Mouse (Mus musculus): ENCODE data around the gene Il17ra. TPM values are rescaled to one million over a fixed set of nuclear protein-coding genes. Genes with fewer than 3 reads are reported as not detected.

Gene Il17ra
- polyA plus RNA-seq, 1 experiment from 2014 or later: 4.2 TPM

DNA sequence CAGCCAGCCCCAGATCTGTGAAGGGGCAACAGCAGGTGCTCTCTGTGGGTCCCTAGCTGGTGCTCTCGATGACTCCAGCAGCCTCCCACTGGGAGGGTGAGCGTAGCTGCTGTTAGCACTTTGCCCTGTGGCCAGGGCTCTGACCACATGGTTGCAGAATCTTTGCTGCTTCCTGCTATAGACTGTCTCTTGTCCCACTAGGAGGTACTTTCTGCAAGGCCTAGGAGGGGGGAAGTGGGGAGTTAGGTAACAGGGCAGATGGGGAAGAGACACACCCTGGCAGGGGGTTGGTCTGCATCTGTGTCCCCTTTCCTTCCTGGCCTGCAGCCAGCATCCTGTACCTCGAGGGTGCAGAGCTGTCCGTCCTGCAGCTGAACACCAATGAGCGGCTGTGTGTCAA lies 10.4 kb downstream of the Il17ra start:
- no peak overlapping the region for H3K4me2 ChIP-seq
- ATAC-seq (replicated peaks): no peak
- no peaks in the 10 kb centered on the region for H3K36me3 ChIP-seq (replicated peaks)
- H3K9ac ChIP-seq: no peak overlapping the region
- H3K27me3 ChIP-seq (replicated peaks): no peaks in the 10 kb centered on the region
- H3K27ac ChIP-seq: peak overlapping the region; percentile 31; the same call in 1 of the 2 replicates
- WGBS: 27% methylated on average over 5 of the region's 5 CpGs
- no peak overlapping the region for H3K4me3 ChIP-seq
- no peaks in the 10 kb centered on the region for H3K9me3 ChIP-seq
- H3K4me1 ChIP-seq: peaks cover 23% of the 10 kb centered on the region

DNA sequence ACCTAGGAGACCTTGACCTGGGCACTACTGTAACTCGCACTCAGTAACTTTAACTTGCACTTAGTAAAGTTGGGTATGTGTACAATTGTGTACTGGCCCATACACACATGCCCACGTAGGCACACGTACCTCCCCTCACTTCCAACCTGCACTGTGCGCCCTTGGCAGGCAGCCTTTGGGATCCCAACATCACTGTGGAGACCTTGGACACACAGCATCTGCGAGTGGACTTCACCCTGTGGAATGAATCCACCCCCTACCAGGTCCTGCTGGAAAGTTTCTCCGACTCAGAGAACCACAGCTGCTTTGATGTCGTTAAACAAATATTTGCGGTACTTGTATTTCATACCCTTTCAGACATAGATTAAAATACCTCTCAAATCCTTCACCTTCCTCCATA lies 12.2 kb downstream of the Il17ra start:
- ATAC-seq (replicated peaks): no peak
- no peaks in the 10 kb centered on the region for H3K27me3 ChIP-seq (replicated peaks)
- peaks cover 23% of the 10 kb centered on the region for H3K4me1 ChIP-seq
- no peak overlapping the region for H3K4me2 ChIP-seq
- 83% methylated on average over 8 of the region's 8 CpGs for WGBS
- H3K4me3 ChIP-seq: no peak overlapping the region
- H3K9me3 ChIP-seq: no peaks in the 10 kb centered on the region
- H3K9ac ChIP-seq: no peak overlapping the region
- no peak overlapping the region for H3K27ac ChIP-seq
- H3K36me3 ChIP-seq (replicated peaks): no peaks in the 10 kb centered on the region

DNA sequence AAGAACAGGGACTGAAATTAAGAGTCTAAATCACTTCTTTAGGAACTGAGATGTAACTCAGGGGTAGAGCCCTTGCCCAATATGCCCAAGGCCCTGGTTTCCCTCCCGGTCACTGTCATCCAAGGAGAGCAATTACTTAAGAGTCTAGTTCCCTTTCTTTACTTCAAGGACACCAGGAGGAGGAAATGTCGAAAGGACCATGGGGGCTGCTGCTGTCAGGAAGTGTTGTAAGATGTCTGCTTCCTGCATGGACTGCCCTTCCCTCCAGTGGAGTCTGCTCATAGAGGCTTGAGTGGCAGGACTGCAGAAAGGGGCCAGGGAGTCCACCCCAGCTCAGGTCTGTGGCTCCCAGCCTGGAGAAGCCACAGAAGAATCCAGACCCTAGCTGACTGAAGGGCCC lies 16.3 kb downstream of the Il17ra start:
- H3K36me3 ChIP-seq (replicated peaks): no peaks in the 10 kb centered on the region
- ATAC-seq (replicated peaks): no peak
- no peak overlapping the region for H3K4me2 ChIP-seq
- 91% methylated on average over 2 of the region's 2 CpGs for WGBS
- H3K4me3 ChIP-seq: no peak overlapping the region
- no peaks in the 10 kb centered on the region for H3K4me1 ChIP-seq
- no peak overlapping the region for H3K27ac ChIP-seq
- no peaks in the 10 kb centered on the region for H3K9me3 ChIP-seq
- no peak overlapping the region for H3K9ac ChIP-seq
- no peaks in the 10 kb centered on the region for H3K27me3 ChIP-seq (replicated peaks)

DNA sequence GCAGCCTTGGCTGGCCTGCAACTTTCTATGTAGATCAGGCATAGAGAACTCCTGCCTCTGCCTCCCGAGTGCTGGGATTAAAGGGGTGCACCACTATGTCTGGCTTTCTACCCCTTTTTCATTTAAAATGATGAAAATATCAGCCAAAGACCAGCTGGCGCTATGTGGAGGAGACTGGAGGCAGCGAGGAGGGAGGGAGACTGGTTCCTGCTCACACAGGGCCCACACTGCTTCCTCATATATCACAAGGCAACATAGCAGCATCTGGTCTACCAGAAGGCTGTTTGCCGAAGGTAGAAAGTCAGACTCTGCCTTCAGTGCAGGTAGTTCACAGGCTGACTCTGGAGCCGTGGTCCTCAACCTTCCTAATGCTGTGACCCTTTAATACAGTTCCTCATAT lies 17.3 kb downstream of the Il17ra start:
- no peak for ATAC-seq (replicated peaks)
- H3K9ac ChIP-seq: no peak overlapping the region
- H3K4me2 ChIP-seq: no peak overlapping the region
- no peak overlapping the region for H3K4me3 ChIP-seq
- no peaks in the 10 kb centered on the region for H3K9me3 ChIP-seq
- no peaks in the 10 kb centered on the region for H3K27me3 ChIP-seq (replicated peaks)
- 92% methylated on average over 5 of the region's 5 CpGs for WGBS
- H3K36me3 ChIP-seq (replicated peaks): no peaks in the 10 kb centered on the region
- H3K4me1 ChIP-seq: no peaks in the 10 kb centered on the region
- no peak overlapping the region for H3K27ac ChIP-seq

DNA sequence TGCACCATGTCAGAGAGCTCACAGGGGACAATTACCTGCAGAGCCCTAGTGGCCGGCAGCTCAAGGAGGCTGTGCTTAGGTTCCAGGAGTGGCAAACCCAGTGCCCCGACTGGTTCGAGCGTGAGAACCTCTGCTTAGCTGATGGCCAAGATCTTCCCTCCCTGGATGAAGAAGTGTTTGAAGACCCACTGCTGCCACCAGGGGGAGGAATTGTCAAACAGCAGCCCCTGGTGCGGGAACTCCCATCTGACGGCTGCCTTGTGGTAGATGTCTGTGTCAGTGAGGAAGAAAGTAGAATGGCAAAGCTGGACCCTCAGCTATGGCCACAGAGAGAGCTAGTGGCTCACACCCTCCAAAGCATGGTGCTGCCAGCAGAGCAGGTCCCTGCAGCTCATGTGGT lies 18.5 kb downstream of the Il17ra start:
- 91% methylated on average over 6 of the region's 6 CpGs for WGBS
- H3K4me1 ChIP-seq: no peaks in the 10 kb centered on the region
- no peak for ATAC-seq (replicated peaks)

DNA sequence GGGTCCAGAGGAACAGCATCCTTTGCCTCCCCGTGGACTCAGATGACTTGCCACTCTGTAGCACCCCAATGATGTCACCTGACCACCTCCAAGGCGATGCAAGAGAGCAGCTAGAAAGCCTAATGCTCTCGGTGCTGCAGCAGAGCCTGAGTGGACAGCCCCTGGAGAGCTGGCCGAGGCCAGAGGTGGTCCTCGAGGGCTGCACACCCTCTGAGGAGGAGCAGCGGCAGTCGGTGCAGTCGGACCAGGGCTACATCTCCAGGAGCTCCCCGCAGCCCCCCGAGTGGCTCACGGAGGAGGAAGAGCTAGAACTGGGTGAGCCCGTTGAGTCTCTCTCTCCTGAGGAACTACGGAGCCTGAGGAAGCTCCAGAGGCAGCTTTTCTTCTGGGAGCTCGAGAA lies 19.0 kb downstream of the Il17ra start:
- Histone ChIP-seq H3K27me3 (replicated peaks) (no peaks in the 10 kb centered on the region), H3K4me3 (no peak overlapping the region), H3K36me3 (replicated peaks) (no peaks in the 10 kb centered on the region), H3K27ac (no peak overlapping the region), H3K9me3 (no peaks in the 10 kb centered on the region), H3K4me1 (no peaks in the 10 kb centered on the region), H3K4me2 (no peak overlapping the region), H3K9ac (no peak overlapping the region)
- WGBS: 89% methylated on average over 14 of the region's 14 CpGs
- no peak for ATAC-seq (replicated peaks)

More for the DNA sequence above, 18.5 kb downstream of the Il17ra start:
- Histone ChIP-seq H3K36me3 (replicated peaks) (no peaks in the 10 kb centered on the region), H3K27ac (no peak overlapping the region), H3K4me3 (no peak overlapping the region), H3K27me3 (replicated peaks) (no peaks in the 10 kb centered on the region), H3K9ac (no peak overlapping the region), H3K9me3 (no peaks in the 10 kb centered on the region), H3K4me2 (no peak overlapping the region)

DNA sequence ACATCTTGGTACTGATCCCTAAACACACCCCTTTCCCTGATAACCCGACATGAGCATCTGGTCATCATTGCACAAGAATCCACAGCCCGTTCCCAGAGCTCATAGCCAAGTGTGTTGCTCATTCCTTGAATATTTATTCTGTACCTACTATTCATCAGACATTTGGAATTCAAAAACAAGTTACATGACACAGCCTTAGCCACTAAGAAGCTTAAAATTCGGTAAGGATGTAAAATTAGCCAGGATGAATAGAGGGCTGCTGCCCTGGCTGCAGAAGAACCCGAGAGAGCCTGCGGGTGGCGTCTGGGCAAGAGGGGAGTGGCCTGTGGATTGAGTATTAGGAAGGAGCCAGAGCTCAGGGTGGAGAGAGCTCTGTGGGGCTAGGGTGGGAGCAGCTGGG lies 19.7 kb downstream of the Il17ra start:
- Histone ChIP-seq H3K4me3 (no peak overlapping the region), H3K4me1 (no peaks in the 10 kb centered on the region), H3K9ac (no peak overlapping the region), H3K4me2 (no peak overlapping the region), H3K27me3 (replicated peaks) (no peaks in the 10 kb centered on the region), H3K36me3 (replicated peaks) (no peaks in the 10 kb centered on the region), H3K27ac (no peak overlapping the region), H3K9me3 (no peaks in the 10 kb centered on the region)
- WGBS: 37% methylated on average over 6 of the region's 6 CpGs
- no peak for ATAC-seq (replicated peaks)

DNA sequence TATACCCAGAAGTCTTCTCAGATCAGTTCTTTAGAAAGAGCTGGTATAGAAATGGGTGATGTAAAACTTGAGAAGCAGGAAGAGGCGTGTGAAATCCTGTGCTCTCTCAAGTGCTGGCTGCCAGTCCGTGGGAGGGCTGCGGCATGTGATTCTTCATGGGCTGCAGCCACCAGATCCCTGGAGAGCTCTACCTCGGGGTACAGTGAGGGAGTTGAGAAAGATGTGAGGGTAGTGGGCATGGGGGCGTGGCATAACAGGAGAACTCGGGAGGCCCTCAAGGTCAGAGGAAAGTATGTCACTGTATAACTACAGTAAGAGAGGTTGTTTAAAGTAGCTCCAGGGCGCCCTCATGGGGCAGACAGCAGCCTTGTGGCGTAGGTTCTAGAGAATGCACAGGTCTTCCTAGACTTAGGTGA lies 20.2 kb downstream of the Il17ra start:
- Histone ChIP-seq H3K4me1 (no peaks in the 10 kb centered on the region), H3K9ac (no peak overlapping the region), H3K36me3 (replicated peaks) (no peaks in the 10 kb centered on the region), H3K9me3 (no peaks in the 10 kb centered on the region), H3K27ac (no peak overlapping the region), H3K4me3 (no peak overlapping the region), H3K27me3 (replicated peaks) (no peaks in the 10 kb centered on the region), H3K4me2 (no peak overlapping the region)
- 44% methylated on average over 8 of the region's 8 CpGs for WGBS
- no peak for ATAC-seq (replicated peaks)

DNA sequence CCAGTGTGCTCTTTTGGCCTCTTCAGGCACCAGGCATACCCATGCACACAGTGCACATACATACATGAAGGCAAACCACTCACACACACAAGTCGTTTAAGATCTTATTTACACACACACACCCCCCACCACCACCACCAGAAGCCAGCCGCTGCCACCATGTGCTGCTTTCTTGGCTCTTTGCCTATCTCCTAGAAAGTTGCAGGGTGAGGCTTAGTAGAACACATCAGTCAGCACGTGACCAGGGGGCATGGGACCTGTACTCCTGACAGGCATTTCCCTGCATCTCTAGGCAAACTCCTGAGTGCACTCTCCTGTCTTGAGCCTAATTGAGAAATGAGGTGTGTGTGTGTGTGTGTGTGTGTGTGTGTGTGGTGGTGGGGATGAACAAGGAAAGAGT lies 22.0 kb downstream of the Il17ra start:
- Histone ChIP-seq H3K36me3 (replicated peaks) (no peaks in the 10 kb centered on the region), H3K27me3 (replicated peaks) (no peaks in the 10 kb centered on the region), H3K27ac (no peak overlapping the region), H3K9me3 (no peaks in the 10 kb centered on the region), H3K4me1 (peaks cover 11% of the 10 kb centered on the region), H3K4me2 (no peak overlapping the region), H3K9ac (no peak overlapping the region), H3K4me3 (no peak overlapping the region)
- WGBS: 83% methylated on average over 3 of the region's 3 CpGs
- ATAC-seq (replicated peaks): no peak

DNA sequence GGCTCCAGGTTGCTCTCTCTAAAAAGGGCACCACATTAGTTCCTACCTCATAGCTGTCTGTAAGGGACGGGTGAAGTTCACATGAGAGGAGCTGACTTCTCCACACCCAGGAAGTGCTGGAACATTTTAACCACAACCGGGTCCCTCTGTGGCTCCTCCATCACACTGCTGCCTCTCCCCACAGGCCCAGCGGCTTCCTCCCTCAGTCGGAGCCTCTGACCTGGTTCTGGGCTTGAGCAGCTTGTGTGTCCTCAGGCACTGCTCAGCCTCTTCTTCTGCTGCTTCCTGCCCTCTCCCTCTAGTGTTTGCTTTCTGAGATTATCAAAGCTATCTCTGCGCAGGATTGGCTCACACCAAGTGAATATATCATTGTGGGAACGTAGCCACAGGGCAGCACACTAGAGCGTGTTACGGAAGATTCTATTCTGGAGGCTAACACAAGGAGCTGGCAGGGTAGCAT lies 23.0 kb downstream of the Il17ra start:
- no peaks in the 10 kb centered on the region for H3K27me3 ChIP-seq (replicated peaks)
- H3K4me2 ChIP-seq: no peak overlapping the region
- ATAC-seq (replicated peaks): no peak
- H3K36me3 ChIP-seq (replicated peaks): no peaks in the 10 kb centered on the region
- no peak overlapping the region for H3K9ac ChIP-seq
- 61% methylated on average over 8 of the region's 8 CpGs for WGBS
- peaks cover 22% of the 10 kb centered on the region for H3K4me1 ChIP-seq
- no peaks in the 10 kb centered on the region for H3K9me3 ChIP-seq
- no peak overlapping the region for H3K4me3 ChIP-seq
- H3K27ac ChIP-seq: no peak overlapping the region

DNA sequence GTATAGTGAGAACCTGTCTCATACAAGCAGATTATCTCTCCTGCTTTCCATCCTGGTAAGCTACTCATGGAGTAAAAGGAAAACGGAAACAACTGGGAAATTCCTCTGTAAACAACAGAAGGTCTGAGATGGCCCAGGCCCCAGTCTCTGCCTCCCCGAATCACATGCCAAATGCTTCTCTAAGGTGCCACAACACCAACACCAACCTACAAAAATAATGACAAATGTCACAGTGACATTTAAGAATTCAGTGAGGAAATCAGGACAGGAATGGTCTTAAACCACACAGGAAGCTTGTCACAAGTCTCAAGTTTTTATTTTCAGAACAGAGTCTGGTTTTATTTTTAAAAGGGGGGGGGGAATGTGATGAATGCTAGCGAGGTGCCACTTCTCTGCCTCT lies 25.6 kb downstream of the Il17ra start:
- peaks cover 41% of the 10 kb centered on the region for H3K4me1 ChIP-seq
- H3K36me3 ChIP-seq (replicated peaks): no peaks in the 10 kb centered on the region
- no peak overlapping the region for H3K9ac ChIP-seq

DNA sequence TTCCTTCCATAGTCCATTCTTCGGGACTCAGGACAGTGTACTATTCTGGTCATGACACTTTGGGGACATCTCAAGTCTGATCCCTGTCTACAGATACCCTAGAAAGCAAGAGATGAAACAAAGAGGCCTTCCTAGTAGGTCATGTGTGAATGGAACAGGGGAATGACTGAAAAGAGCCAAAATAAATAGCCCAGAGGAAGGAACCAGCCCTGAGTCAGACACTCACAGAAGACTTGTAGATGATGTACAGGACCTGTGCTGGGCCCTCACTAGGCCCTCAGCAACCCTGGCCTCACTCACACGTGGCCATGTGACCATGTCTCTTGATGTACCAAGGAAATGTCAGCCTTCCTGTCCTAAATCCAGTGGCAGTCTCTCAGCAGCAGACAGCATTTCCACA lies 26.4 kb downstream of the Il17ra start:
- H3K9ac ChIP-seq: no peak overlapping the region
- H3K27me3 ChIP-seq (replicated peaks): no peaks in the 10 kb centered on the region
- no peaks in the 10 kb centered on the region for H3K36me3 ChIP-seq (replicated peaks)
- WGBS: 62% methylated on average over 2 of the region's 2 CpGs
- H3K9me3 ChIP-seq: no peaks in the 10 kb centered on the region
- peak overlapping the region; percentile 79 for H3K4me2 ChIP-seq
- peaks cover 46% of the 10 kb centered on the region for H3K4me1 ChIP-seq
- ATAC-seq (replicated peaks): no peak
- H3K27ac ChIP-seq: no peak overlapping the region
- no peak overlapping the region for H3K4me3 ChIP-seq

More for the DNA sequence above, 25.6 kb downstream of the Il17ra start:
- H3K9me3 ChIP-seq: no peaks in the 10 kb centered on the region
- no peak overlapping the region for H3K4me3 ChIP-seq
- ATAC-seq (replicated peaks): no peak
- no peak overlapping the region for H3K27ac ChIP-seq
- 75% methylated on average over 3 of the region's 3 CpGs for WGBS
- no peak overlapping the region for H3K4me2 ChIP-seq
- no peaks in the 10 kb centered on the region for H3K27me3 ChIP-seq (replicated peaks)

DNA sequence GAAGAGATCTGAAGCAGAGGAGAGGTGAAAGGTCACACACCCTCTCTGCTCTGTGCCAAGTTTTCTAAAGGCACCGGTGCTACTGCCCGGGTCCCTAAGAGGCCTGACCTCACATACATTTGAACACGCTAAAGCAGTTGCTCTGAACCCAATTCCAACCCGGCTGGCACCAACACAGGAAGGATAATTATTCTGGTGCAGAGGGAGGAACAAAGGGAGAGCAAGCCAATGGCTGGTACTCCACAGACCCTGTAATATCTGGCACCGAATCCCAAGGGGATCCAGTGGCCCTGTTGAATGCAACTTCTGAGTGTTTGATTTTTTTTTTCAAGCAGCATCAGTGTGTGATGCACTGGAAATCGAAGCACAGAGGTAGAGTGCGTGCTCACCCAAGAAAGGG lies 28.0 kb downstream of the Il17ra start:
- H3K9ac ChIP-seq: no peak overlapping the region

More for the DNA sequence above, 28.0 kb downstream of the Il17ra start:
- H3K4me3 ChIP-seq: peak overlapping the region; percentile 87
- H3K27me3 ChIP-seq (replicated peaks): no peaks in the 10 kb centered on the region
- no peaks in the 10 kb centered on the region for H3K36me3 ChIP-seq (replicated peaks)
- peak overlapping the region; percentile 79 for H3K4me2 ChIP-seq
- no peaks in the 10 kb centered on the region for H3K9me3 ChIP-seq
- peaks cover 49% of the 10 kb centered on the region for H3K4me1 ChIP-seq
- WGBS: 35% methylated on average over 7 of the region's 7 CpGs
- no peak for ATAC-seq (replicated peaks)
- no peak overlapping the region for H3K27ac ChIP-seq
